Mouse (Mus musculus) A20 (cell line): ENCODE data around the gene Fgf9.

Experiments
- DNase-seq: peaks from one replicate; pipeline ENCODE4 v3.0.0-alpha.2; 2011; ENCODE audit warnings: low read depth, low spot score

The Fgf9 gene

DNA sequence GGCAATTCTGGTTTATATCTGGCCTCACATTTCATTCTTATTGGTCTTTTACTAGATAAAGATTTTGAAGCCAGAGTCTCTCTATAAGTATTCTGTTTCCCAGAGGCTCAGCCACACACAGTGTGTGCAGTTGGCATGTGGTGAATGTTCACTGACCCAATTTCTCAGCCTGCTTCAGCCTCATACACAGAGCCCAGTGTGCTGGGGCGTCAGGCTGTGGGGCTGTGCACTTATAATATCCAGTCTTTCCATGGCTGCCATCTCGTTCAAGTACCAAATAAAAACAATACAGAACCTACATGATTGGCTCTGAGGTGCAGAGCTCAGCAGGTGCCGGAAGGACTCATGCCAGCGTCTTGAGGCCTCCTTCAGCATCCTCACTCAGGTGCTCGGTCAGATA, 19.1 kb downstream of the Fgf9 start:
- DNase-seq, result no peak

DNA sequence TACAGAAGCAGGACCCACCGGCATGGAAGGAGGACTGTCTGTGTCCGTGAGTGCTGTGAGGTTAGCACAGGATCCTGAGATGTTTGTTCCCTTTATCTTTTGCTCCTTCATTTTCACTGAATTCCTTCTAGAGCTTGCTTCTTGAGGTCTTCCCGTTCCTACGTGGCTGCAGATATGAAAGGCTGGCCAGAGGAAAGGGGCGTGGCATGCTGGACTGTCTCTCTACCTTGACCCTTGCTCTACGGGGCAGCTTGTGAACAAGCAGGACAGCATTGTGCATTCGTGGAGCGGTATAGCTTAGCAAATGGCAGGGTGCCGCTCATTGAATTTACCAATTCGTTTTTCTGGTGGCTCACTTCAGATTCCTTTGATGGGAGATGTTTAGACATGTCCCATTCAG, 21.0 kb downstream of the Fgf9 start:
- DNase-seq, result no peak

DNA sequence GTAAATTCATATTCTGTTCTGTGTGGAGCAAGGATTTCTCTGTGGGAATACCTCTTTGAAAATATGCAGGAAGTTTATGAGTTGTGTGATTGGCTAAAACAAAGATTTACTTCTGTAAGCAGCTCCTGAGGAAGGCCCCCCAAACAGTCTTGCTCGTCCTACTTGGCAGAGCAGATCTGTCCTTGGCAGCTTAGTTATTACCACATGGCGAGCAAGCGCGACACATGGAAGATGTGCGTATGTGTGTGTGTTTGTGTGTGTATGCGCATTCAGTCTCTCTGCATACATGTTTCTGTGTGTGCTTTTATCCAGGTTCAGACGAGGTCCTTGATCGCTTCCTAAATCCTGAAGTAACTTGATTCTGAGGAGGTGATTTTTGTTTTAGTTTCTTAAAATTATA, 29.3 kb downstream of the Fgf9 start:
- DNase-seq, result no peak

DNA sequence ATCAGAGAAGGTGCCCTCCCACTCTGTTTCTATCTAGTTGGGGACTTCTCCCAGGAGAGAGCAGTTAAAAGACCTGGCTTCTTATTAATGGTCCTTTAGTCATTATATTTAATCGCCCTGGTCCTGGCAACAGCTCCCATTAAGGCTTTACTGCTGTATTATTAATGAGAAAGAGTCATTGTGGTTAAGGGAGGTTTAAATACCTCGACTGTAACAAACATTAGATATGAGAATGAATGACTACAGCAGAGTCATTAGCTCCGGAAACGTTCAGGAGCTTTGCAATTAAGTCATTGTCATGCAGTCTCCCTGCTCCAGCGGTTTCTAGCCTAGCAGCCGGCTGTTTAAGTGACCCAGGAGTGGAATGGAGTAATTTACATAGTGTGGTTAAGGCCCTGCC, 31.0 kb downstream of the Fgf9 start:
- DNase-seq, result no peak

DNA sequence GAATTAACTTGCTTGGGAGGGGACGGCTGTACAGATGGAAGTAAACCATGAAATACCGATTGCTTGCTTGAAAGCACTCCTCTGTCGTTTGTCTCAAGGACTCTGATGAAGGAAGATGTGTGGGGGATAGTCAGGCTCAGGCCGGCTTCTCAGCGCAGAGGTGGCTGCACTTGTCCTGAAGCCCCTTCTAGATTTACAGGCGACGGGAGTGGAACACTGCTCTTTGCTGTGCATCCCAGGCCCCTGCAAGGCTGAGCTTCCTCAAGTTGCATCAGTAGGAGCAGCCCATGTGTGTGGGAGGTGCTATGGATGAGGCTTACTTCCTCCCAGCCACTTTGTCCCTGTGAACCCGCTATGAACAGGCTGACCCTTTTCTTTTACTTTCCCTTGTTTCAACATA, 33.9 kb downstream of the Fgf9 start:
- DNase-seq, result no peak

DNA sequence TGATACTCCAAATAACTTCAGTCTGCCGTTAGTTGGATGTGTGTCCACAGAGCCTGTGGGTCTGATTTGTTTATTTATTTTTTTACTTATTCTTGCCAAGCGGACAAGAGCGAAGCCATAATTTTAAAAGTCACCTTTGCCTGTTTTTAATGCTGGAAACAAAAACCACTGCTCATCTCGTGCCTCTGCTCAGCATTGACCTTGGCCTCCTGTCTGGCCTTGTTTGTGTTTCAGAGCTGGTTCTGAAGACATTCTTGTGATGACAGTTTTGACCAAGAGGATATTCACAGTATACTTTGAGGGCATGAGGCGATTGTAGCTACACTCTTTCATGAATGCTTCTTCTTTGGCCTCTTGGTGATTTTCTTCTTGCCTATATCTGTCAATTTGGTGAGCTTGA, 35.2 kb downstream of the Fgf9 start:
- DNase-seq, result no peak

DNA sequence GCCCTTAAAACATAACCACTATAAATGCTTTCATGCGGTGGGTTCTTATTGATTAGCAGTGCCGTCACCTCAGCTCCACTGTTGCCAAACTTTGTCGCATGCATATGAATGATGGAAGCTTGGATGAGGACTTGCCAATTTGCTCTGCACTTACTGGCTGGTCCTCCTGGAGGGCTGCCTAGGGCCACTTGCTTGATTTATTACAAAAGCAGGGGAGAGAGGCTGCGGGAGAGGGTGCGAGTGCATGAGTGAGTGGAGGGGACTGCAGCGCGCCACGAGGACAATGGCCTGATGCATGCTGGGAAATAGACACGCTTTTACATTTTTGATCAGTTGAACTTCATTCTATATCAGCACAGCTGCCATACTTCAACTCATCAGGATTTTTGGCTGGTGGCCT, 39.3 kb downstream of the Fgf9 start:
- no peak for DNase-seq

DNA sequence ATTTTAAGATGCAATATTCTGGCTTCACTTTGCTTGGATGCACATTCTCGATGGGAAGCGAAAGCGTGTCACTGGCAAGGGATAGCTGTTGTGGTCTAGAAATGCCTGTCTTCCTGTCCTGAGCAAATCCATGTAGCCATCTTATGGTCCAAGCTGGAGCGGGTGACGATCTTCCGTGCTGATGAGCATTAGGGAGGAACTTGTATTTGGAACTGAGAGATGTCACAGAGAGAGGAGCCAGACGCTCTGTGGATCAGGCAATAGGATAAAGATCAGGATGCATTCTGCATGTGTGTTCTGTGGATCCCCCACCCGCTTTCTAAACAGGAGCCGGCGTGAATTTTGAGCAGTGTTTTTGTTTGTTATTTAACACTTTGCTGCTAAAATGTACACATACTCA, 41.2 kb downstream of the Fgf9 start:
- no peak for DNase-seq

DNA sequence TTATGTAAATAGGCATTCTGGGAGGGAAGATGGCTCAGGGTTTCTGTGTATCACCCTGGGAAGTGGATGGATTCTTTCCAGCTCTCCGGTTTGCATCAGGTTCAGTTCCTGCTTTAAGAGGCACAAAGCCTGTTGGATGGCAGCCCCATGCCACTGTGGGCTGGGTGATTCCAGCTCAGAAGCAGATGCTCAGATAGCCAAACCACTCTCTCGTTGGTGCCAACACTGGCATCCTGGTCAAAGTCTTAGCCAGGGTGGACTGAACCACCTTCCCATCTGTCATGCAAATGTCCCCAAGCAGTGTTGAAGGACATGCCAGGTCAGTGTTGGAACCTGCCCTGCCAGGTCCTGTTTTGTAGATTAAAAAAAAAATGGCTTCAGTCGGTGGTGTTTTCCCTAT, 42.0 kb downstream of the Fgf9 start:
- no peak for DNase-seq

DNA sequence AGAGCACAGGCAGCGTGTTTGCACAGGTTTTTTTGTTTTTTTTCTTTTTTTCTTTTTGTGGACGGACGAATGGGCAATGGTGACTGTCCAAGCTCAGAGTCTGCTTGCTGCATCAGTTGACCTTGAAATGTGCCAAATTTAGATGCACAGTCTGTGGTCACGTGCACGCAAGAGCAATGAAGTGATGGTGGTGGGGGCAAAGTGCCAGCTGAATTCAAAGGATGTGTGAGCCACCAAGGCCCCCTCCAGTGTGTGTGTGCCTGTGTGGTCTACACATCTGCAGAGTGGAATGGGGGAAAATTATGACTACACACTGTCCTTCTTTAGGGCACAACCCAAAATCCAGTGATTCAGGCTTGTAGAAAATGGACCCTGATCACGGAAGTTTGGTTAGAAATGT, 42.8 kb downstream of the Fgf9 start:
- DNase-seq, result no peak

DNA sequence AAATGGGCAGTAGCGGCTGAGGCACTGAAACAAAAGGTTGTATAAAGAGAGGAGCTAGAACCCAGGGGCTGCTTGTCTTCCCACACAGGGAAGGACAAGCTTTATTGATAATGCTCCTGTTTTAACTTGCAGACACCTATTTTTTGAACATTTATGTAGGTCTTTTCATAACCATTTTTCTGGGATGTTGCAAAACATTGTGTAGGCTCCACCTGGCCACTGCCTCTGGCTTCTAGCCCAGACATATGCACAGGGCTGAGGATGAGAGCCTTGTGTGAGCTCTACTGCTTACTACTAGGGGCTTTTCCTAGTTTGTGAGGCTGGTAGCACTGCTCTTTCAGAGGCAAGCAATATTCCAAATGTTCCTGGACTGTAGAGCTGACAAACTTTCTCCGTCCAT, 43.8 kb downstream of the Fgf9 start:
- no peak for DNase-seq

DNA sequence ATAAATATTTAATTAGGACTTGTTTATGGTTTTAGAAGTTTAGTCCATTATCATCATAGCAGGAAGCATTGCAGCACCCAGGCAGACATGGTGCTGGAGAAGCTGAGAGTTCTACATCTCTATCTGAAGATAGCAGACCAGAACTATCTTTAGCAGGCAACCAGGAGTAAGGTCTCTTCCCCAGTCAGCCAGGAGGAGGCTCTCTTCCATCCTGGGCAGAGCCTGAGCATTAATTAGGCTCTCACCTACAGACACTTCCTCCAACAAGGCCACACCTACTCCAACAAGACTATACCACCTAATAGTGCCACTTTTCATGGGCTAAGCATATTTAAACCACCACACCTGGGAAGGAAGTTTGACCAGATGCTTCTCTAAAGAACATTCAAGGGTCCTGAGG, 54.3 kb downstream of the Fgf9 start:
- no peak for DNase-seq

DNA sequence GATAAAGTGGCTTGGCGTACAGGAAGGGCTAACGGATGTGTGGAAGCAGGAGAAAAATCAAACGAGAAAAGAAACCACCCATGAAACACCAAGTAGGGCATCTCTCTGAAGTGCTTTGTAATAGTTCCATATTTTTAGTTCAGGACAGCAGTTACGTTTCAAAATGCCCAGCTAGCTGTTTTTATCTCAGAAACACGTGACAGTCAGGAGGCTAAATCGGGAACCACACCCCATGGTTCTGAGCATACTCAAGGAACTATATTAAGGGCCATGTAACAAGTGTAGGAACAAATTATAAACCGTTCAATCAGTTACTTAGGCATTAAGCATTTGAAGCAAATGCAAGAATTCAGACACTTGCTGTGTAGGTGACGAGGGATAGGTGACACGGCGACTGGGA, 56.2 kb downstream of the Fgf9 start:
- no peak for DNase-seq

DNA sequence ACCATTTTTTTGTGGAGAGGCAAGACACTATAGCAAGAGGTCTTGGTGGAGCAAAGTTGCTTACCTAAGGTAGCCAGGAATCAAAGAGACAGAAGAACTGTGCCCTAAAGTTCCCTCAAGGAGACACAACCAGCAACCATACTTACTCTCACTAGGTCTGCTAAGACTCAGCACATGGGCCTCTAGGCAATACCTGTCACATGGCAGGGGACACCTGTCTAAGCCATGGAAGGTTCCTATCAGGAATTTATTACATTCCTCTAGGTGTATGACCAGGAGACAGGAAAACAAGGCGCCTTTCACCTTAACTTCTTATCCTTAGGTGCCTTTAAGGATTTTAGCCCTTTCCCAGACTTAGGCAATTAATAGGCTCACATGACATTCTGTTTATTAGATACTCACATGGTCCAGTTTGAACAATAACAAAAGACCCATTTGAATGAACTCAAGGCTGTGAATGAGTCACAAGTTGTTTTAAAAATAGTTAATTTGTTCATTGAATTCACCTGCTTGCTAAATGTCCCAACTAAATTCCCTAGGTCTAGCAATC, 69.2 kb downstream of the Fgf9 start:
- no peak for DNase-seq

DNA sequence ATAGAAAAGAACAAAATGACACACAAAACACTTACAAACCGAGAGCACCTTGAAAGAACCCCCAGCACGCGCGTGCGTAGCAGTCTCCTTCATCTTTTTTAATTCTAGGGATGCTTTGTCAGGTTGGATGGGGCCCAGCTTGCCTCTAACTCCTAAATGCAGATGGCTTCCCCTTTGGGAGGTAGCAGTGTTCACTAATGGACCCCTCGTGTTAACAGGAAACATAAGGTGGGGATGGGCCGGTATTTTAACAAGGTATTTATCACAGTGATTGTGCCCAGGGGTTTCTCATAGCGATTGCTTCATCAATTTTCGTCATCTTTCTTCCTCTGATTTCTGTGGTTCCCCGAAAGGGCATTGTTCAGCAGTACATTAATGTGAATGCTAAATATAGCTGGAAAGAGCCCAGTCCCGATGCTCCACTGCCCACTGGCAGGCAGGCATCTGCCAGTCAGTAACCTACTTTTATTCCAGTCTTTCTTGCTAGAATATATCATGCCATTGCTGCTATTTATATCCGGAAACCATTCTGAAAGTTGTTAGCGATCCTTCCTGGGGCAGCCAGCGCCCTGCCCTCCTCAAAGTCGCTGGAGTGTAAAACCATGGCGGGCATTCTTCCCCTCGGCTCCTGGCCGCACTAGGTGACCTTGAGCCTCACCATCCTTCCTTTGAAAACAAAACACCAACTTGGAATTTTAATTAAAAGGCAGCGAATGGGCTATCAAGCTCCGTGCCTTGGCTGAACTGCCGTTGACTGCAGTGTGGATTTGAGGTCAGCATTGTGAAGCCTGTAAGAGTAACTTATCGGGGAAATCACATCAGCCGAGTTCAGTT, 79.5 kb downstream of the Fgf9 start:
- no peak for DNase-seq

DNA sequence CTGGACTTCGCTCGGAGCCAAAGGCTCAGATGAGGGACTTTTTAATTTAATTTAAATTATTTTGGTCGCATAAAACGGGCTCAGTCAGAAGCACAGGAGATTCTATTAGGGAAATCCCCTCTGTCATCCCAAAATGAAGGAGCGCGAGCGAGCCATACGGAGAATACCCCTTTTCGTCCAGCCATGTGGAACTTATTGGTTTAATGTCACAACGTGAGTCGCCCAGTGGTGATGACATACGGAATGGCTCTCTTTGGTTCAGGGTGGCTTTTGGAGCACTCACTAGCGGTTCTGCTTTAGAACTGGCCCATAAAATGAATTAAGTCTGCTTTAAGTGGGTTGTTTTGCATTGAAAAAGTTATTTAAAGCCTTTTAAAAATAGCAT, 80.1 kb downstream of the Fgf9 start:
- DNase-seq, result no peak

DNA sequence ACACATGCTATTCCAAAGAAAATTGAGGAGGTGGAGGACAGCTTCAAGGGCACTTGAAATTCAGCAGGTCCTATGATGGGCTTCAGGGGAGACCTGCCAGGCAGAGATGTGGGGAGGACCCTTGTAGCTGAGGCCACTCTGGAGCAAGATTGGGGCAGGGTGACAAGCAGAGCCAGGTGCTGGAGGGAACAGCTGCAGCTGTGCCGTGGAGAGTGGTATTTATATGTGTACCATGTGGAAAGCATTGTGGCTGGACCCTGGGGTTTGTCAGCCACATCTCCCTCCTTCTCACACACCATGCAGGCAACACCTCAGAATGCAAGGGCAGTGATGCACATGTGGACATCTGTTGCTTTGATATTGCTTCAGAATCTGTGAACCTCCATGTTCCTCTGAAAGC, 81.8 kb downstream of the Fgf9 start:
- no peak for DNase-seq

DNA sequence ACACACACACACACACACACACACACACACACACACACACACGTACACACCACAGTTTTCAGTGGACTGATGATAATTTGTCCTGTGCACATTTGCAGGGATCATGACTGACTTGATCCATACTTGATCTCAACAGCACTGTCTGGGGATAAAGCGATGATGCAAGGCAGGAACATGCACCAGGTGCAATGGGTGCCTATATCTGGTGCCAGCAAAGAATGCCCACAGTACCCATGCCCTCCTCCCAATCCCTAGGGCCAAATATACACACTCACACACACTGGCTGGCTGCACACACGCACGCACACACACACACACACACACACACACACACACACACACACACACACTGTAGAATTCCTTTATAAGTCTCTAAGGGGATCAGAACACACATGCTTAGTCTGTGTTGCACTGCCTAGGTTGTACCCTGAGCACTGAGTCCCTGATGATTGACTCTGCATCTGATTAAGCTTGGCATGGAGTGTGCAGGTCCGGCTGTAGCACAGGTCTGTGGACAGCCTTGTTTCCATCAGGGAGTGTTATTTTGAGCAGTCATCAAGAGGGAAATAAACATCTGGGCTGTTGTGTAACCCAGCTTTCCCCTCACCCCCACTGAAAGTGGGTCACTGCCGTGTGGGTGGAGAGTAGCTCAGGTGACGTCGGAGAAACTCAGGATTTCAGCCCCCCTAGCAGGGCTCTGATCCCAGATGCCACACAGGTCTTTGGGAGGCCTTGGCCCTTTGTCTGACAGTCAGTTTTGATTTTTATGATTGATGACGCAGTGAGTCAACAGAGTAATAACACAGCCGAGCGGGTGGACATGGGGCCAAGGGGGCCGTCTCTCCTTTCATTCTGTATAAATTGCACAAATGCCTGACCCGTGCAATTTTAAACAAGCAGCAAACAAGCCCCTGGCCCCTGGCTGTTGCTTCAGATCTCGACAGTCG, 83.4 kb downstream of the Fgf9 start:
- DNase-seq, result no peak

DNA sequence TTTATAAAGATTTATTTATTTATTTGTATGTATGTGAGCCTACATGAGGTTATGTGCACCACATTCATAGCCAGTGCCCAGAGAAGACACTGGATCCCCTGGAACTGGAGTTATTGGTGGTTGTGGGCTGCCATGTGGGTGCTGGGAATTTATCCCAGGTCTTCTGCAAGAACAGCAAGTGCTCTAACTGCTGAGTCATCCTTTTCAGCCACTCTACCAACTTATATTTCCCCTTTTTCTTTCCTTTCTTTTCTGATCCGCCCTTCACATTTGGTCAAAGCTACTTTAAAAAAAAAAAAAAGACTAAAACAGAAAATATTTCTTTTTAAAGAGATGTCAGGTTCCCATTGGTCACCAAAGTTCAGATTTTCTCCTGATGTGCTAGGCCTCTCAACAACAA, 90.3 kb downstream of the Fgf9 start:
- DNase-seq, result no peak
